Mouse (Mus musculus) embryo, embryonic 11.5 days (tissue): ENCODE results near the gene Smyd2.
A peak's percentile ranks its signal among the peaks of the same experiment; 100 is the strongest.

Experiments used
- DNase-seq: peaks from one replicate; pipeline ENCODE4 v3.0.0-alpha.2; 2012; ENCODE audit warnings: low read depth, low spot score

The Smyd2 gene

DNA sequence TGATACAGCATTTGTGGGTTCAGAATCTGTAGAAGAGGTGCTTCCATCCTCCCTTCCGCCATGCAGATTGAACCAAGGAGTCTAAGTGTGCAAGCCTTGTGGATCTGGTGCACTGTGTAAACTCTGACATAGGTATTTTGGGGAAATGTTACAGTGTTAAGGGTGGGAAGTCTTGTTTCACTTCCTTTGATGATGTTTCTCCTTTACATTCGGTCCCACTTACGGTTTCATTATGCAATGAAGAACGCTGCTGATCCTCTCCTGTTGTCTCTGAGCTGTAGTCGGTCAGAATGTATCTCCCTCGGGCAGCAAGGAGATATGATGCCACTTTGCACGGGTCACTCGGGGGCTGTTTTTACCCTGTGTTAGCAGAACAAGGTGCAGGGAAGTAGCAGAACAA is 50.5 kb downstream of the Smyd2 start:
- no peak for DNase-seq

DNA sequence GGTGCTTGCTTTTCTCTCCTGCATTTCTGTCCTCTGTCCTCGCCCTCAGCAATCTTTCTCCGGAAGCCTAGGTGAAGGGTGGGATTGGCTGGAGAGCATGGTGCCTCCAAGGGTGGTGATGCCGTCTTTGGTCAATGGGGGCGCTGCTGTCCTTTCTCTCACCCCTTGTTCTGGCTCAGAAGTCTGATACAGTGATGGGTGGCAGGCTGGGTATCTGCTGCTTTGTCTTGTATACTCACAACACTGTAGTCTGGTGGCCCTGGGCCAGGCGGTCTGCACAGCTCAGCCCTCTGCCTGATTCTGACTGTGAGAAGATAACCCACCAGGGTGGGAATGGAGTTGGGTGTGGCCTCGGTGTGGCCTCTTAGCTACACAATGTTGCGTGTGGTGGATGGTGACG is 51.6 kb downstream of the Smyd2 start:
- no peak for DNase-seq

DNA sequence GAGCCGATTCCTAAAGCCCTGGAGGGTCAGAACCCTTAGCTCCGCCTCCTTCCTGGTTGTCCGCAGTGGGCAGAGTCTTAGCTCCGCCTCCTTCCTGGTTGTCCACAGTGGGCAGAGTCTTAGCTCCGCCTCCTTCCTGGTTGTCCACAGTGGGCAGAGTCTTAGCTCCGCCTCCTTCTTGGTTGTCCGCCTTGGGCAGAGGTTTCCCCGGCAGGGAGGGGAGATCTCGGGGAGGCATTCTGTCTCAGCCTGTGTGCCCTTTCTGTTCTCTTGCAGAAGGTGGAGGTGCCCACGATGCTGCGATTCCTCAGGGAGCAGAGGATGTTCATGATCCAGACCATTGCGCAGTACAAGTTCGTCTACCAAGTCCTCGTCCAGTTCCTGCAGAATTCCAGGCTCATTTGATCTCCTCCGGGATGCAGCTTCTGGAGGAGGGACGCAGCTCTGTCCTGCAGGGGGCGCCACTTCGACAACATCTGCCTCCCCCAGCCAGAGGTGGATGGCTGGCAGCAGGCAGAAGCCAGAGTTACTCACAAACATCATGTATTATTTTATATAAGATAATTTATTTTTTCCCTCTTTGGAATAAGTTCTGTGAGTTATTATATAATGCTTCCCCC is 52.4 kb downstream of the Smyd2 start:
- DNase-seq, result no peak

DNA sequence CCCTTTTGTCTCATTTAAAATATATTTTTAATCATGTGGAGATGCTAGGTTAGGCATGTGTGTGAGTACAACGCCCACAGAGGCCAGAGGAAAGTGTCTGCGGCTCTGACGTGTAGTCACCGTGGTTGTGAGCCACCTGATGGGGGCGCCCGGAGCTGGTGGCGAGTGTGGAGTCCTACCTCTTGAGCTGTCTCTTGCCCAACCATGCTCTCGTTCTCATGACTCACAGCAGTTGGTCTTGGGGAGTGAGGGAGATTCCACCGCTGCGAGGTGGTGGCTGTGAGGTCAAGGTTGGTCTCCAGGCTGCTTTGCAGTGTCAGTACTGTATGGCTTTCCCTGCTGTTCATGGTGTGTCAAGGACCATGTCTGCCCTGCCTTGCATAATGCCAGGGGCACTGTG is 54.1 kb downstream of the Smyd2 start:
- no peak for DNase-seq

DNA sequence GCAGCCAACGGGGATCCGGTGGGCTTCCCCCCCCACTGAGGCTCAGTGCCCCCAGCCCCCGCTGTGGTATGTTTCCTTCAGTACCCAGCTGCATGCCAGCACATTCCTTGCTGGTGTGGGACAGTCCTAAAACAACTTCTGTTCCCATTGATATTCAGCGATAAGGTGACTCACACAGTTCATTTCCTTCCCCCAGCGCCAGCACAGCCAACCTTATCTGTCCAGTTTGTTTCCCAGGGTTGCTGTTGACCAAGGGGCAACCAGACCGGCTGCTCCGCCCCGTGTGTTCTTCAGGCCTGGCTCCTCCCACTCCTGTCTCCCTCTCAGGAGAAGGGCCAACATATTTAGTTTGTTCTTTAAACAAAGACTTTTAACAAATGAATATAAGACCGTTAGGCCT is 54.7 kb downstream of the Smyd2 start:
- no peak for DNase-seq

DNA sequence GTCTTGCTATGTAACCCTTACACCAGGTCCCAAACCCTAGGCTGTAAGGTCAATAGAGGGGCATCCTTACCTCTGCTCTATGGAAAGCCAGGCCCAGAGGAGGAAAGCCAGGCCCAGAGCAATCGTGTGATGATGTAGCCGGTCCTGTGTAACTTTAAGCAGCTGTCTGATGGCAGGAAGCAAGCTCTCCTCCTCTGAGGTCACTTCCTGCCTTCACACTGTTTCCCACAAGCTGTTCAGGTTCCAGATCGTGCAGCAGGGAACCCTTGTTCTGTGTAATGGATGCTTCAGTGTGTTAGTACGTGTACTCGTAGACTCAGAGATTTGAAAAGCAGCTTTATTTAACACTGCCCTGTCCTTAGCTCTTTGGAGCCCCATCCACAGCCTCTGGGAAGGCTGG is 55.1 kb downstream of the Smyd2 start:
- no peak for DNase-seq

DNA sequence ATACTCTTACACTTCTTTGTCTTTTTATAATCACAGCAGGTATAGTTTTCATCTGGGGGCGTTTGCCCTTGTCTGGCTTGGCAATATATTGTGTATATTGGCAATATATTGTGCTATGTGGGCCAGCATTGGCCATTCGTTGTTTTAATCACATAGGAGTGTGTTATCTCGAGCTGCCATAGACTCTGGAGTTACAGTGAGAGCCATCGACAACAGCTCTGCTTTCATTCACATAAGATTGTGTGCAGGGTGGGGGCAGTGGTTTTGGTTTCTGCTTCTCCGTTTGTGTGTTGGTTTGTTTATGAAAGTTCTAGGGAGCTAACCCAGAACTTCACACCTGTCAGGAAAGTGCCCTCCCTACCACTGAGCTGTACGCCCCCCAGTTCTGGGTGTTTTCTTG is 55.5 kb downstream of the Smyd2 start:
- no peak for DNase-seq

DNA sequence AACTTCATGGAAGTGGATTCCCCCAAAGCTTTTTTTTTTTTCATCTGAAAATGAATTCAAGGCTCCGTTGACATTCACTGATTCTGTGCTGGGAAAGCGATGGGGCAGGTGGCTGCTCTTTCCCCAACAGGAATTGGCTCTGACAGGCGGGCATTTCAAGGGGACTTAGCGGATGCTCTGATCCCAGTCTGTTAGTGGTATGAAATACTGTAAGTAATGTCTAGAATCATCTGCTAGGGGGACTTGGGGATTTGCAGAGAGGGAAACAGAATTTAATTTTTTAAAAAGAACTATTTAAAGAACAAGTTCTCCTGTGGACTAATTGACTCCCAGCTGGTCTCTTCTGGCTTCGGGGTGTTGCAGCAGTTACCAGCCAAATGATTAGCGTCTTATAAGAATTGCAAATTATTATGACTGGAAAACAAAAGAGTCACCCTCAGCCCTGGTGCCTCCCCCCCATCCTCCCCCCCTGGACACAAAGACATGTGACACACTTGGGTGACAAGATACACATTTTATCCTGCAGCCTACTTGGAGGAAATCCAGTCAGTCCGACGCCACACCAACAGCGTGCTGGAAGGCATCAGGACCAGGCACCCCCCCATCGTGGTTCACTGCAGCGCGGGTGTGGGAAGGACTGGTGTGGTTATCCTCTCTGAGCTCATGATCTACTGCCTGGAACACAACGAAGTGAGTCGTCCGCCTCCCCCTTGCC is 57.2 kb downstream of the Smyd2 start:
- no peak for DNase-seq

DNA sequence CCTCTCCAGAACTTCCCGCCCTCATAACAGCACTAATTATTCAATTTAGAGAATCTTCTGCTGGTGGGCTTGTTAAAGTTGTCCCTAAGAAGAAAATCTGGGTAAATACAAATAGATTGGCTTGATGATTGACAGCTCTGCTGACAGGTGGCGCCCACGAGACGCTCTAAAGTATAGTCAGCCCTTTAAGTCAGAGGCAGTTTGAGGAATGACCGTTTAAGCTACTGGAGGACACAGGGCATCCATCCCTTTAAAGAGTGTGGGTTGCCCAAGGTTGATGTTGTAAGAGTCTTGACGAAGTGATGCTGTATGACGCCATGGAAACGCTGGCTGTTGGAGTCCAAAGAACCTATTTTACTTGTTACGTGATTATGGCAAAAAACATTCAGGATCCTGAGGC is 57.9 kb downstream of the Smyd2 start:
- DNase-seq, result no peak

DNA sequence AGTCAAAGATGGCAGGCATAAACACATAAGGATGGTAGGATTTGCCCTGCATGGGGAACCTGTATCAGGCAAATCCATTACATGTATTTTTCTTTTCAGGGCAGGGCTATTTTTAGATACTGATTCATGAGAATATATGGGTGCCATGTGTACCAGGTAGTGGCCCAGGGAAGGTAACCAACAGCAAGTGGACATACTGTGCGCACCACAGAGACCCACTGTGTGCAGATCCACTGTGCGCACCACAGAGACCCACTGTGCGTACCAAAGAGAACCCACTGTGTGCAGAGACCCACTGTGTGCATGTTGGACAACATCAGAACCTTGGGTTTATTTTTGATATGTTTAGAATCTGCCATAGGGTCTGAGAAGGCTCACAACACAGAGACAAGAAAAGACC is 58.4 kb downstream of the Smyd2 start:
- DNase-seq, result no peak

DNA sequence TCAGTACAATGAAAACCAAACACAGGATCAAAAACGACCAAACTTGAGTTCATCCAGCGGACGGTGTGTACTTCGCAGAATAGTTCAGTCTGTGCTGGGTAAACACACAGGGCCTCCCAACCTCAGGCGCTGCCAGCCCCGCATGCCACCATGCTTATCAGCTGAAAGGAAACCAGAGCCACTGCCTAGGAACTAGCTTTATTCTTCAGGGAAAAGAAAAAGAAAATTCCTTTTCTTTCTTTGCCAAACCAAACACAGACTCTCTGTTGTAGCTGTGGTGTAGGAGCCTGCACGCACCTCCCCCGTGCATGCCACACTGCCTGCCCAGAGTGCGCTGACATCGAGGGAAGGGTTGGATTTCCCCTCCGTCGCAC is 61.2 kb downstream of the Smyd2 start:
- no peak for DNase-seq

DNA sequence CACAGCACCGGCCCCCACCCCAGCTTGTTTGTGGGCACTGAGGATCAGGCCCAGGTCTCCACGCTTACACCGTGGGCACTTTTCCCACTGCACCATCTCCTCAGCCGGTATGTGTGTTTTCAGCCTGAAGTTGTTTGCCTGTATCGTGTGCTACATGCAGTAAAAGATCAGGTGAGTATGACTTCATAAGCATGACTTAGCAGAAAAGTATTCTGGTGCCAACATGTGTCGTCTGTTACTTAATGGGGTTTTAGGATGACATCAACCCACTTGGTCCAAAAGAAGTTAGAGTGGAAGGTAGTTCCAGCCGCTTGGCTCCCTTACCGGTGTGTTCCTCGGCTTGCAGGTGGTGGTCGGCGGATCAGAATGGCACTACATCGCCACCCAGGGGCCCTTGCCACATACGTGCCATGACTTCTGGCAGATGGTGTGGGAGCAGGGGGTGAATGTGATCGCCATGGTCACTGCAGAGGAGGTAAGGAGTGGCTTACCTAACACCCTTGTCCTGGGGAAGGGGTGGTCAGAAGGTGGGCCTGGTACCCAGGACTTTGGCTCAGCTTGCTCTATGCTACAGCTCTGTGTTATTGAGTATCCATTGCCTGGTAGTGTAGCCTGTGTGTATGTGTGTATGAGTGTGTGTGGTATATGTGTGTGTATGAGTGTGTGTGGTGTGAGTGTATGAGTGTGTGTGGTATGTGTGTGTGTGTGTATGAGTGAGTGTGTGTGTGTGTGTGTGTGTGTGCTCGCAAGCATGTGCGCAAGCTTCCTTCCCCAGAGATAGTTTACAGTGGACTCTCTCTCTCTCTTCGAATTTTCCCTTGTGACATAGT is 61.8 kb downstream of the Smyd2 start:
- DNase-seq, result no peak

DNA sequence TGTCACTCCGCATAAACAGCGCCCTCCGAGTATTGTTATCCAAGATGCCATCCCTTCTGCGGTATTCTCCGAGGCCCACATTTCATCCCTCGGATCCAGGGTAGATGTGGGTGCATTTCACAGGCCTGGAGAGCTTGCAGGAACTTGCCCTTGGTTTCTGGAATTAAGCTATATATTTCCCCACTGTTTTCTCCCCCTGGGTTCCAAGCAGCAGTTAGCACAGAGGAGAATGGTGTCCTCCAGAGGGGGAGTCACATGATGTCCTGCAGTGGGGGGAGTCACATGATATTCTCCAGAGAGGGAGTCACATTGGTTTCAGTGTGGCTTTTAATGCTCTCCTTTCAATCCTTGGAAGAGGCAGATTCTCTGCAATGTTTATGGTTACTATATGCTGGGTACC is 63.8 kb downstream of the Smyd2 start:
- DNase-seq, result no peak

DNA sequence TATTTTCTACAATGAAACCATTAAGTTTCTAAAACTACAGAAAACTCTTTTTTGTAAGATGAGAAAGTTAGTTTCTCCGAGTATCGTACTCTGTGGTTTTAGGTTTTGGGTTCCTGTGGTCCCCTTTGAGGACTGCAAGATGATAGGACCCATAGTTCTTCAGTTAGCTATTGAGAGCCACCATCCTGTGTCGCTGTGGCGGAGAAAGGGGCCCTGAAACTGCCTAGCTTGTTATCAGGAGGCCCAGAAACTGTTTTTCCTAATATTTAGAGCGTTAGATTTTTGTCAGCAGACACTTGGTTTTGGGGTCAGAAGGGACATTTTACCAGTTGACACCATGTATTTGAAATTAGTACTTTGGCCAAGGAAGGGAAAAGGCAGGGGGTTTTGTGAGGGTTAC is 66.4 kb downstream of the Smyd2 start:
- DNase-seq, result no peak

DNA sequence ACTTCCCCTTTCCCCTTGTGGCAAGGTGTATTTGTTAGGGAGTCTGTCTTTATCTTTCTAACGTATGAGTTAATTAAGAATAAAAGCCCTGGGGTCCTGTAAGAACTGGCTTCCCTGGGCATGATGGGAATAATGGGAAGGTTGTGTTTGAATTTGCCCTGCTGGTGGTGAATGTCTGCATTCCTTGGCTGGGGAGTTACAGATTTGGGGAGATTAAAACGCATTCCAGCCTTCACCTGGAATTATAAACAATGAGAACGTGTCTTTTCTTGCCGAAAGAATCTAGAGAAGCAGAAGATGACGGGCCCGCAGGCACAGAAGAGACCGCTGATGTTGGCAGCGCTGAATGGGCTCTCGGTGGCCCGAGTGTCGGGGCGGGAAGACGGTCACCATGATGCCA is 67.5 kb downstream of the Smyd2 start:
- DNase-seq, result no peak

DNA sequence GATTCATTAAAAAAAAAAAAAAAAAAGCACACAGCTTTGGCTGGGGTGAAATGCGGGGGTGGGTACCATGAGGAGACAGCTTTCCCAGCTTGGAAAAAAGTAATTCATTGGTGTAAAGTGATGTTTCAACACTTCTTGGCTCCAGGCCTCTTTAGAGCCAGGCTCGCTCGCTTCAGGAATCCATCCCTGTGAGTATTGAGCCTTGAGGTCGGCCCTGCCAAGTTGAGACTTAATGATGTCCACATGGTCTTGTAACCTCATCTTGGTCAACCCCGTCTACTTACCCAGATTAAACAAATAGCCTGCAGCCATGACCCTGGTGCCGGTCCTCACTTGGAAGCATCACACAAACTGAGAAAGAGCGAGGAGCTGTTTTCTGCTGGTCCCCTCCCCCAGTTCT is 69.7 kb downstream of the Smyd2 start:
- no peak for DNase-seq

DNA sequence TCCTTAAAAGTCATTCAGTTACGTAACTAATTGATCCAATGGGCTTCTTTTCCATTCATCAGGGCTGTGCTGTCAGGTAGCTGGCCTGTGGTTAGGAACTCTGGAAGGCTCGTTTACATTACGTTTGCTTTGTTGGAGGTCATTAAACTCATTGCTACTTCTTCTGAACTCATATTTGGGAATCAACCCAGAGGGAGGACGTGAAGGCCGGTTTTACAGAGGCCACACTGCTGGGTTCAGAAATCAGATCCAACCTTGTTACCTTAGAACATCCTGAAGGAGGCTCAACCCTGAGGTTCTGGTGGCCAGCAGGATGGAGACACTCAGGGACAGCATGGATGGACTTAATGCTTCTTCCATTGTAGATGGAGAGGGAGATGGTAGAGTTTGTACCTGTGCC is 70.1 kb downstream of the Smyd2 start:
- no peak for DNase-seq

DNA sequence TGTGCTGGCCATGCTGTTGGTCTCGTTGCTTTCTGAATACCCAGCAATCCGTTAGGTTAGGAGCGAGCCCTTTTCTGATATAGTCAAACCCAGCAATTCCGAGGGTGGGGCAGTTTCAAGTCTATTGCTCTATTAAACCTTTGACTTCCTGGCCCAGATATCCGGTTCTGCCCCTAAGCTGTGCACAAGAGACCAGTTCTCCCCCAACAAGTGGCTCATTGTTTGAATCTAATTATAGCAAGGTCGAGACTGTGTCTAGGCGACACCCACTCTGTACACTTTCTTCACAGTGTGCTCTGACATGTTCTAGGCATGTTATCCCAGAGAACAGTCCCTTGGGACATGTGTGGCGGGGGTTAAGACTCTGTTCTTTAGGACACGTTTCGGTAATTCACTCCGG is 72.6 kb downstream of the Smyd2 start:
- DNase-seq, result no peak

DNA sequence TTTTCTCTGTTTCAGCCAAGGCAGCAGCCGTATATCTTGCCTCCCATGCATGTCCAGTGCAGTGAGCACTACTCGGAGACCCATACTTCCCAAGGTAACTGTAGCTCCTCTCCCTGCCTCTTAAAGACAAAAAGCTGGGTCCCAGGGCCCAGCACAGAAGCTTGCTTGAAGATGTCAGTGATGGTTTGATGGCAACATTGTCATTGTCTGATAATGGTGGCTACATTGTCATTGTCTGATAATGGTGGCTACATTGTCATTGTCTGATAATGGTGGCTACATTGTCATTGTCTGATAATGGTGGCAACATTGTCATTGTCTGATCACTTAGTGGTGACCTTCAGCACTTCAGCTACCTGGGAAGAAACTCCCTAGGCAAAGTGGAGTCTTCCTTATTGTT is 75.8 kb downstream of the Smyd2 start:
- DNase-seq, result no peak

DNA sequence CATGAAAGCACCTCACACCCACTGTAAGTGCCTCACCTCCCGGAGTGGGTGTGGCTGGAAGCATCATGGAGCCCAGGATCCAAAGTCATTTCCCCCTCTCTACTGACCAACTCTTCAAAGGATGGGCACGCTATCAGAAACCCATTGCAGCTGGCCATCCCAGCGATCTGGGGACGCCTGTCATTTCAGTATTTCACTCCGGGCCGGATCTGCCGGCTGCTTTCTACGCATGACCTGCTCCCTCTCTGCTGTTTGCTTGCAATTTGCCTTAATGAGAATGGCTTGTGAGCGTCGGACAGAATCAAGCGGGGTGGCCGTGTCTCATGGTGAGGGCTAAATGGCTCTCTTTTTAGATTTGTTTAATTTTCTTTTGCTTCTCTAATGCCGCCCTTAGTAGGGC is 88.0 kb downstream of the Smyd2 start:
- no peak for DNase-seq

DNA sequence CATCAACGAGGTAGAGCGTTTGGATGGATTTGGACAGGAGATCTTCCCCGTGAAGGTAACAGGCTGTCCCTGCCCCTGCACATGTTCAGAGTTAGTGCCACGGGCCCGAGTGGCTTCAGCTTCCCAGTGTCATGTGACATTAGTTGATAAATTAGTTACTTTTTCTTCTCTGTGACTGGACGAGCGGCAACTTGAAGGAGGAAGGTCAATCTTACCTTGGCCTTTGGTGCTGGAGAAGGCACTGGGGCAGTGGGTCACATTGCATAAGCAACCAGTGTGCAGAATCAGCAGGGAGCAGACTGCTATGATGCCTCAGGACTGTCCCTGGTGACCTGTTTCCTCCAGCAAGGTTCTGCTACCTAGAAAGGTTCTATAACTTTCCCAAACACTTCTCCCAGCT is 88.8 kb downstream of the Smyd2 start:
- no peak for DNase-seq

DNA sequence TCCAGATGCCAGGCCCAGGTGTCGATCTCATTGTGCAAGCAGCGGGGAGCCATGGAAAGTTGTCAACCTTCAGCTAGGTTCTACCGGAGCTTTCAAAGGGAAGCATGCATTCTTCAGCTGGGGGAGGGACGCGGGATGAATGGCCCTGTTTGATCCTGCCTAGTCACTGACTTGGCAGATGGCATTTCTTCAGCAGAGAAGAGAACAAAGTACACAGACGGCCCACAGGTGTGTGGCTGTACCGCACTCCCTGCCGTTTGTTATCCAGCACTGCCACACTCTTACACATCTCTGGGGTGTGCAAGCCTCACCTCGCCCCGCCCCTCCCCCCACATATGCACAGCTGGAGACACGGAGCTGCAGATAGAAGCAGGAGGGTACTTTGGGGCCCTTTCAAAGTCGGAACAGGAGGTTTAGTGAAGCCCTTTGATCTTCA is 91.3 kb downstream of the Smyd2 start:
- DNase-seq, result peak; percentile 16
